Mouse (Mus musculus) liver (tissue): ENCODE data around the gene Ppfia2.

Experiments
- DNase-seq: peaks from one replicate; pipeline ENCODE4 v3.0.0-alpha.2; 2020; ENCODE audit warnings: mixed read lengths

Ppfia2 gene

DNA sequence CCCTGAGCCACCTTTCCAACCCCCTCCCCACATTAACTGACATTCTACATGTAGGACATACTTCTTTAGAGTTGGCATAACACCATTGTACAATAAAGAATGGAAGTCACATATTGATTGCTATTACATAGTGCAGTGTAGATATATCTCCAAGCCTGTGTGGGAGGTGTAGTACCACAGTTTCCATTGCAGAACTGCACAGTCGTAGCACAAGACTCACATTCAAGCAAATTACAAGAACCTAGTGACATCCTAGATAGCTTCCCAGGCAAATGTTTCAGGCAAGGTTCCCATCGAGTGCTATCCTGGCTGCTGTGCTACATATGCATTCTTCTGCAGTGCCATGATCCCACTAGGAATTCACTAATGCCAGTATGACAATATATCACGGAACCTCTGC is 200.0 kb downstream of the Ppfia2 start:
- no peak for DNase-seq

DNA sequence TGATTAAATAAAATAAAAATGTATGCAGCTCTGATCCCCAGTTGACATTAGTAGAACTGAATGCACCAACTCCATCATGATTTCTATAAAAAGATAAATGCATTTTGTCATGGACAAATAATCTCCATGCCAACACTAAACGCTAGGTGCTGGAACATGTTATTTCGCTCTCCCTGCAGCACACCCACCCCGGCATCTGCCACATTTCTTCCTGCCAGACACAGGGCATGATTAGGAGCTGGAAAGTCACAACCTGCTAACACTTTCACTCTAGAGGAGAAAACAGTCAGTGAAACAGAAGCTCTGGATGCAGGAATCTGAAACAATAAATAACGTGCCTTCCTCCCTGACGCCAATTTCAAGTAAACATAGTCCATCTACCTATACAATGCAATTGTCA is 211.3 kb downstream of the Ppfia2 start:
- DNase-seq, result no peak

DNA sequence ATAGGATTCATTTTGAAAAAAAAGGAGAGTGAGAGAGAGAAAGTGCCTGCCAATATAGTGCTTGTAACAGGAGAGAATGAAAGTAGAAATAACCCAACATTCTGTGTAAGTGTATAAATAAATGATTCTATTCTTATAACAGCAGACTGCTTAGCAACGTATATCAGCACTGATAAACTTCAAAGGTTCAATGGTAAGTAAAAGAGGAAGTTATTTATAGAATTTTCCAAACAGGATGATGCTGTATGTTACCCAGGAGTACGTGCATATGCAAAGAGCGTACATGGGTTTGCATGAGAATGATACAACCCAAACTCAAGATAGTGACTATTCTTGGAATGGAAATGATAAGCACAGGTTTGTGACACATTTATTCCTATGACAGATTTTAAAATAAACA is 215.4 kb downstream of the Ppfia2 start:
- DNase-seq, result no peak

DNA sequence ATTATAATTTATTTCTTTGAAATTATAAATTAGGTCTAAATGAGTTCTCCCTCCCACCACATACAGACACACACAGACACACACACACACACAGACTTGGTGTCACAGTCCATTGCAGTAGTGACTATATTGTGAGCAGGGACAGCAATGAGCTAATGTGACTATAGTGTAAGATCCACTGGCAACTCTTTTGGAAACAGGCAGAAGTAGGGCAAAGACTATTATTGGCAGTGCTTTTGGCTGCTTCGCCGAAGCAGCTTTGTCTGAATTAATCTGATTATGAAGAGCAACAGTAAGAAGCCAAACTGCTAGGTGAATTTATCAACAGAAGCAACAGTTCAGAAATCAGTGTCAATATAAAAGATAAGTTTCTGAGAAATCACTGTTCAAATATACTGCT is 249.8 kb downstream of the Ppfia2 start:
- no peak for DNase-seq

DNA sequence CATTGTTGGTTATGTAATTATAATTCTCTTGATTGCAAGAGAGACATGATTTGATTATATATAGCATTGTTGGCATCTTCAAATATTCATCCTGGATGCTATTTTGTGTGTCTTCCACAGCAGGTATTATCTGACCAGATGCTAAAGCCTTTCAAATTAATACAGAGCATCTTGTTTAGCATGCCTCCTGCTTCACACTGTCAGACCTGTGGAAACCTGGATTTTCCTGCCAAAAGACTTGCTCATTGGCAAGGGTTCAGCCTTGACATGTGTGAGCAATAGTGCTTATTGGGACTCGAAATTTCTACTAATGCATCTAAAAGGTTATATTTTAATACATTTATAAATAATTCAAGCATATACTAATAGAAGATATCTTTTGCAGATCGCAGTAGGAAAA is 262.1 kb downstream of the Ppfia2 start:
- DNase-seq, result no peak

DNA sequence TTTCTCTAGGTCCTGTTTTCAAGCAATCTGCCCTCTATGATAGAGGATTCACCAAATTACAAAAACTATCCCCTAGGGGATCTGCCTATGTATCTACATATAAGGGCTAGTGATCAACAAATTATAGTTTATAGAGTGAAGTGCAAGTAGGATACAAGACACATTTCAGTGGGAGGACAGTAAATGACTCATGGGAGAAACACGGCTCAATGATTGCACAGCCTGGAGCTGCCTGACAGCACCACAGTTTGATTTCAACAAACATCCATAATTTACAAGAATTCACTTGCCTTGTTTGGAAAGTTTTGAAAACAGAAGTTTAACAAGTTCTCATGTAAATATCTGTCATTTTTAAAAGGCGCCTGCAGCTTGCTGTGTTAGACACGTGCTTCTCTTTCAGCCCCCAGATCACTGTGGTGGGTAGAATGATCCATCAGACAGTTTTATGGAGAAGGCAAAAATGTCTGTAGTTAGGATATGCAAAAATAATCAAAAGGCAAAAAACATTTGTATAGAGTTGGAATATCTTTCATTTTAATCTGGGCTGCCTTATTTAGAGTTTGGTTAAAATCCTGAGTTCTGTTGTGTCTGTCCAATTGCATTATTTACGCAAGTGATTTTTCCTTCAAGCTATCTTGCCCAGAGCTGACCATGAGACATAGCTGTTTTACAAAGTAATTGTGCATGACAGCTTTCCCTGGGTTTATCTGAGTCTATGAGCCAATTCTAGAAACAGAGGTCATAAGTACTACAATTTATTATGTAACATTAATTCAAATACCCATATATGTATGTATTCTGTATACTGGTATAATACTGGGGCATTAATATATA is 266.3 kb downstream of the Ppfia2 start:
- no peak for DNase-seq

DNA sequence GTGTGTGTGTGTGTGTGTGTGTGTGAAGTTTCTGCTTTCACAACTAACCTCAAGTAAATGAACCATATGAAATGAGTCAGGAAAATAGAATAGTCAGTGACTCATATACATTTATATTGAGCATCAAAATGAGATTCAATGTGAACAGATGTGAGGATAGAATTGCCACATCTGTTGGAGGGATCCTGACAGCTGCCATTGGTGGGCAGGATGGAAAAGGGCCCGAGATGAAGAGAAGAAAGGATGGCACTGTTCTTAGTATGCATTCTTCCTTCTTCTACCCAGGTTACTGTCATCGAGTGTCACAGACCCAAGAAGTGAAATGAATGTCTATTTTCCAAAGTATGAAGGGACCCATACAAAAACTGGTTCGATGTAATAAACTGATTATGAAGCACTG is 268.1 kb downstream of the Ppfia2 start:
- DNase-seq, result no peak

DNA sequence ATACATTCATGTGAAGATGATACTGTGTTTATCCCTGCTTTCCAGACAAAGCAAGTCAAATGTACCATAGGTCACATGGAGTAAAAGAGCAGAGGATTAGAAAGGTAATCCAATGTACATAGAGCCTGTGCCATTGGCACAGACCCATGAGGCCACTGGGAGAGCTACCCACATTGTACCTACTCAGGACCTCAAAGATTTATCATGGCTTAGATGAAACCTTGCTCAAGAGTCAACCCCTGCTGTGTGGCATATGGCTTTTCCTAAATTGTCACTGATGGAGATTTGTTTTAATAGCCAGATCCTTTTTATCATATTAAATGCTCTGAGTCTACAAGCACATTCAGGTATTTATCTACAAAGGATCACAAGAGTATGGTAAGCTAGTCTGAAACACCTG is 274.8 kb downstream of the Ppfia2 start:
- no peak for DNase-seq

DNA sequence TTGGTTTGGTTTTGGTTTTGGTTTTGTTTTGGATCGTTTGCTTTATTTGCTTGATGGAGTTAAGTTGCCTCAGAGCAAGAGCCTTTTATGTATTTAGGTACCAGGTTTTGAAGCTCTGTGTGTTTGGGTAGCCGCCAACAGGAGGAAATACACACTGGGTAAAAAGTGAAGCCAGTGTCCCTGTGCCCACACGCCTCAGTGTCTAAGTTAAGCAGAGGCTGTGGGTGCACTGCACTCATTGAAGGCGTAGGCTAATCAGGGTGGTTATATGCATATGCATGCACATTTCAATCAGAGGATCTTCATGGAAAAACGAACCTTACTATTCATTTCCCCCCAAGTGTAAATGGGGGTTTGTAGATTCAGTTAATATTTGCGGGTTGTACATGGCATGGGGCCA is 290.9 kb downstream of the Ppfia2 start:
- DNase-seq, result no peak

DNA sequence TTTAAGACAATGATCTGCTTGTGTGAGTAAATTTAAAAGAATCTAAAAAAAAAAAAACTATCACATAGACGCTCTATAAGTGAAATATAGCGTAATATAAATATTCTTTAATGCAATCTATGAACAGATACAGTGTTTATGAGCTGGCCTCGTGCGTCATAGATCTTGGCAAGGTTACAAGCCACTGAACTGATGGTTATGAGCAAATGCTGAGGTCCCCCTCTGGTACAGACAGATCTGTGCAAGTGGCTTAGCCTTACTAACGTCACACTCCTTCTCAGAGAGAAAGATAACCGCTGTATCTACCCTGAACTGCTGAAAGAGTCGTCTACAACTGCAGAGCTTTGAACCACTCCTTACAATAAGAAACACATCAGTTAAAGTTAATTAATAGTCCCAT is 293.6 kb downstream of the Ppfia2 start:
- no peak for DNase-seq

DNA sequence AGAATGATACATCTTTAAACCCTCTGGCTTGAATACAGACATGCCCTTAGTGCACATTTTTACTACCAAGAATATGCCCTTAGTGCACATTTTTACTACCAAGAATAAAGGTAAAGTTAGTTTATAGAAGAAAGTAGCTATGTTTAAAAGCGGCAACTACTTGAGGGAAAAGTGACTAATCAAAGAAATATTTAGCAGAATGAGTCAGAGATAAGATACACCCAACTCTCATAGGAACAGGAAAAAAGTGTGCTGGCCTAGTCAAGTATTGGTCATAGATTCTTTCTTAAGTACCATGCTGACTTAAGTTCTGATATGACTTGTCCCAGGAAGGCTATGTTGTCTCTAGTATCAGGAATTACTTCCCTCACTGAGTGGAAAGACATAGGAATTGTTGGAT is 305.4 kb downstream of the Ppfia2 start:
- DNase-seq, result no peak

DNA sequence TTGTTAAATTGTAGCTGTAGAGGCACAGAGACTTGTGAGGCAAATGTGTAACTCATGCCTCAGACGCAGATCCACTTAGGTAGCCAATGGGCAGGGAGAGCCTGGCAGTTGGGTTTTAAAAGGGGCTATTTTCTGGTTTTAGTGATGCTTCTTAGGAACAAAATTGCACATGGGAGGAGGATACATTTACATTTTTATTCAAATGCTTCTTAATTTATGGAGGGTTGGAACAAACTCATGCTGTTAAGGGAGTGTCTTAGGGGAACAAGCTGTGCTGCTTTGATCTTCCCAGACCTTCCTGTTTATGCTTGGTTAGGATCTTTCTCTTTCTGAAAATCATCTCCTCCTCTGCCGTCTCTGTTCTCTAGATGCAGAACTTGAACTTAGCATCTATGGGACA is 345.3 kb downstream of the Ppfia2 start:
- no peak for DNase-seq

DNA sequence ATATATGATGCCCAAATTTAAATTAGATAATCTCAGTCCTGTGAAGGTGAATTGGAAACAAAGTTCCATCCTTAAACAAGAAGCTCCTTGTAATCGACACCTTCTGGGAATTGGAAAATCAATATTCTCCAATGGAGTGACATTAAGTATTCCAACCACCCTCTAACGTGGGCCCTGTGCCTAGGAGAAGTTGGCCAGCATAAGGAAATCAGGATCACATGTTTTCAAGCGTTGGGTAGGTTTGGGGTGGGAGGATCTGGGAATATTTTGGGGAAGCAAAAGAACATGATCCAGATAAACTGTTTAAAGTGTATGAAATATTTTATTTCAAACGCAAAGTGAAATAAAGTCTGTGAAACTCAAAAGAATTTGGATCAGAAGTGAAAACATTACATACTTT is 348.2 kb downstream of the Ppfia2 start:
- DNase-seq, result no peak

DNA sequence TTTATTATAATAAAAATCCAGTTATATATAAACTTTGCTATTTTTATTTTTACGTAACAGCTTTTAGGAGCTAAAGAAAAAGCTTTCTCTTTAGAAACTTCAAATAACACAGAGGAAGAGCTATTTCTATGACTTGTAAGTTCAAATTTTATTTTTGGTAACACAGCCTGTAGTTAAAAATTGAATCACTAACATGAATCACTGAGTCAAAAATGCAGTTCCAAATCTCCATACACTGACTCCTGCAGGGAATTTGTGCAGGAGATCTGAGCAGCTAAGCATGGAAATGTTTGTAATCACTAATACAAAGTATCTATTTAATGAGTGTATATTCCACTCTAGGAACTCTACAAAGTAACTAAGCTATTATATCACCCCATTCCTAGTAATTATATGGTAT is 354.1 kb downstream of the Ppfia2 start:
- no peak for DNase-seq

DNA sequence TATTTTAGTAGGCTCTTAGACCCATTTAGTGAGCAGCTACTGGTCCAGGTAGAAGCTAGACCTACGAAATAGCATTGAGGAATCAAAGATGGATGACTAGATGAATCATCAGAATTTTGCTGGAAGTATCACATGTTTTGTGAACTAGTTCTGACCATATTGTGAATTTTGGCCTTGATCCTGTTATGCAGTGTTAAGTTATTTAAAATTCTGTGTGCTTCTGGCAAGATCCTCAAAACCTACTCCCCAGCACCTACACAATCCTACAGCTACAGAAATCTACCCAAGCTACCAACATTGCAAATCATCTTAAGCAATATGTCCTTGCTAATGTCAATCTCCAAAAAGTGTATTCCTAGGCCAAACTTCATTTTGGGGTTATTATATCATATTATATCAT is 368.3 kb downstream of the Ppfia2 start:
- no peak for DNase-seq

DNA sequence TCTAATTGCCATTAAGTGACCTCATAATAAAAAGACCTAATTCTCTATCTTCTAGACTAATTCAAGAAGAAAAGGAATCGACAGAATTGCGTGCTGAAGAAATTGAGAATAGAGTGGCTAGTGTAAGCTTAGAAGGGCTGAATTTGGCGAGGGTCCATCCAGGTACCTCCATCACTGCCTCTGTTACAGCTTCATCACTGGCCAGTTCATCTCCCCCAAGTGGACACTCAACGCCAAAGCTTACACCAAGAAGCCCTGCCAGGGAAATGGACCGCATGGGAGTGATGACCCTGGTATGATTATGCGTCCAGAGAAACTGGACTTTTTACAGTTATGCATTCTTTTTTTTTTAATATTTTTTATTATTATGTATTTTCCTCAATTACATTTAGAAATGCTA is 388.0 kb downstream of the Ppfia2 start:
- no peak for DNase-seq

DNA sequence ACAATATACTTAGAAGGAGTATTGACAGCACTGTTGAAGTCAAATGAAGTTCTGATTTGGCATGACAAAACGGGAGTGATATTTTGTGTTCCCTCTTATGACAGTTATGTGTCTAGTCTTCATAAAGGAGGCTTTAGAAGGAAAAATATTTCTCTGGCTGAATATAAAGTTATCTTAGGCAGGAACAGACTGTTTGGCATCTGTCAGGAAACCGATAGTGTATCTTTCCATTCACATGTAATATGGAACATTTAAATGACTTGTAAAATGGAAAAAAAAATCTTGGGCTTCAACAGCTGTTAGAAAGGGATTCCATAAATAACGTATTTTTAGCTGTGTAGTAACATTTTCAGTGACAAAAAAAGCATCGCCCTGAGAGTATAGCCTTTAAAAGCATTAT is 400.1 kb downstream of the Ppfia2 start:
- DNase-seq, result no peak

DNA sequence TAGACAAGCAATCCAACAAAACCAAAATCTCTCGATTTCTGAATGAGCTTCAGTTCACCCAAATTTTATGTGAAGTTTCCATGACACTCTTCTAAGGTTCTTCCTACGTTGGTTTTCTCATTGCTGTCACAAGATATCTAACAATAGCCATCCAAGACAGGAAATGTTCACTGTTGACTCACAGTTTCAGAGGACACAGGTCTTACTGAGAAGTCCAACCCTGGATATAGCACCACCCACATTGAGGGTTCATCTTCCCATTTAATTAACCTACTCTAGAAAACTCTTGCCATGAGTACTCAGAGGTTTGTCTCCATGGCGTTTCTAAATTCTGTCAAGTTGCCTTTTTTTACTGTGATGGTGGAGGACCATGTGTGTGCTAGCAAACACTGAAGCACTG is 401.7 kb downstream of the Ppfia2 start:
- no peak for DNase-seq

DNA sequence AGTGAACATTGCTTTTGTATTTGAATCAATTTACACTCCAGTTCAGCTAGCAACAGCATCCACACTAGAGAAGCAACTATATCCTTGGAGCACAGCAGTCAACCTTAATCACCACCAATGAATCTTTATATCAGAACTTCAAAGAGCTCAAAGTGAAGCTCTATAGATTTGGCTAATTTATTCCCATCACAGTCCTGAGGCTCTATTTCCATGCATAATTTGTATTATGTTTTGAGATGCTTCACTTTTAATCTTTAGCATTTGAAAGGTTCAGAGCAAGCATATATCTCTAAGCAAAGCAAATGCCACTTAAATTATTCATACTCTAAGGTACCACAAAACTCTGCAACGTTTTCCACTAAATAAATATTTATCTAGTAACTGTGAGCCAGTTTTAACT is 402.6 kb downstream of the Ppfia2 start:
- no peak for DNase-seq

DNA sequence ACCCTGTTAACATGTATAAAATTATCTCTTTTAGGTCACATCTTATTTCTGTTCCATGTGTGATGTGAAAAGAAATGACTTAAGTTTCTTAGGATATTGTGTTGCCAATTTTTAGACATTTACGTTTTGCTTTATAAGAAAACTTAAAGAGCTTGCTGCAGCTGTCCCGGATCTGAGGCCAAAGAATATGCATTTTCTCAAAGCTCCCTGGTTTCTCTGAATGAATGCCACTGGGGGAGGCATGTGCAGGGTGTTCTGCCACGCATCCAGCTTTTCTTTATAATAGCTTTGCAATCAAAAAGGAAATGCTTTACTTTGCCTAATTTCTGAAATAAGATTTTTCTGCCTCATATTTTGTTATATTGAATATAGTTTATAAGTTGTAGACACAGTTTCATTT is 411.2 kb downstream of the Ppfia2 start:
- DNase-seq, result no peak

DNA sequence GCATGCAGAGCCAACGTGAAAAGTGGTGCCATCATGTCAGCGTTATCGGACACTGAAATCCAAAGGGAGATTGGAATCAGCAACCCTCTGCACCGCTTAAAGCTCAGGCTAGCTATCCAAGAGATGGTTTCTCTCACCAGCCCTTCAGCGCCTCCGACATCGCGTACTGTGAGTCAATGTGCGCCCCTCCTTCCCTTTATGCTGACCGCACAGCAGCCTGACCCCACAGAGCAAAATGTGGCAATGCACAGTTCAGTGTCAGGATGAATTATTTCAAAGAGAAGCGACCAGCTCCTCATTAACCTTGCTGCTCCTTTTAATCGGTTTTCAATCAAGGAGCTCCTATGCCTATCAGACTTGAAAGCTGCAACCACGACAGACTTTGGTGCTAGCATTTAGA is 426.2 kb downstream of the Ppfia2 start:
- DNase-seq, result no peak

DNA sequence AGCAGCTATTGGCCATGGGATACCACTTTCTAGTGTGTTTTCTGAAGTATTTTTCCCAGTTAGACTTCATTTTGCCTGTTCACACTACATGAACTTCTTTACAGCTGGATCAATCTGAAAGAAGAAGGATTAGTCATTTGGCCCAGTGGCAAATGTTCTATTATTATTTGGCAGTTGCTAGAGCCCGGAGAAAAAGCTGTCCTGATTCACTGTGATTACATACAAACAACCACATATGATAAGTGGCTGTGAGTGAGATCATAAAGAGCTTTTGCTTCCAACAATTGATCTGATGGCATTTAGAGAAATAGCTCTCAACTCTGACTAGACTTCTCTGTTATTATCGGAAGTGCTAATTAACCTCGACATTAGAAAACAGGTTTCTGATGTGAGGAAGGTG is 440.0 kb downstream of the Ppfia2 start:
- no peak for DNase-seq

DNA sequence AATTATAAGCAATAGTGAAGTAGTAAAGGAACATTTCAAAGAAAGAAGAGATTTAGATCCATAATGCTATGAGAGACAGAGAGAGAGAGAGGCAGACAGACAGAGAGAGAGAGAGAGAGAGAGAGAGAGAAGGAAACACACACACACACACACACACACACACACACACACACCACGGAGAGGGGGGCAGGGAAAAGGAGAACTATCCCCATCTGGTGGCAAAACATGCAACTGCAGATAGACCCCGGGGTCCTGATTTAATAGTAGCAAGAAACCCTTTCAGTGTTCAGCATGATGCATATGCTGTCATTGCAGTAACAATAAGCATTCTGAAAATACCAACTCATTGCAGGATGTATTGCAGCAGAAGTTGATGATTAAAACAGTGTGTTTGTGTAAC is 442.9 kb downstream of the Ppfia2 start:
- no peak for DNase-seq

DNA sequence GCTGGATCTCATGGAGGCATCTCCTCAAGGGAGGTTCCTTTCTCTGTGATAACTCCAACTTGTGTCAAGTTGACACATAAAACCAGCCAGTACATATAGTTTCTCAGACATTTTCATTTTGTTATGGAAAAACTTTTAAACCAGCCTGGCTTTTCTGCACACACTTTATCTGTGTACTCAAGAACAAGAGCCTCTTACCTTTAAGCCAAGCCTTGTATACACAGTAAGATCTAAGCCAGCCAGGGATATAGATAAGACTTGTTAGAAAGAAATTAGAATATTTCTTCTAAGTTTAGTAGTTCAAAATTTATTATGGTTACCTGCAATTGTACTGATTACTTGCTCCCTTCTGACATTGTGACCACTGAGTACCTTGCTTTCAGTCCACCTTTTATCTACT is 444.1 kb downstream of the Ppfia2 start:
- DNase-seq, result no peak

DNA sequence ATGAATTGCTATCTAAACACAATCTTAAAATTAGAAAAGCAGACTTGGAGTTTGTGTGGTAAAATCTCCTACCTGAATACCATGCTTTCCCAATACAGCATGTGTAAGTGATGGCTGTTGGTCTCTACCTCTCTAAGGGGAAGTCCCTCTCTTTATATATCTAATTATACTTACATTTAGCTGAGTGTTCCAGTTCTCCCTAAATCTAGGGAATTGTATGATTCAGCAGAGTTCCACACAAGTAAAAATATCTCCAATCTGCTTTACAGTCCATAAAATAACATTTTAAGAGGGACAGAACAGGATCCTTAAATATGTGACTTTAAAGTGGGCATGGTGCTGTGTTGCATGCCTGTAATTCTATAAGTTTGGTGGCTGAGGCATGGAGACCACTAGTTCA is 444.7 kb downstream of the Ppfia2 start:
- DNase-seq, result no peak

DNA sequence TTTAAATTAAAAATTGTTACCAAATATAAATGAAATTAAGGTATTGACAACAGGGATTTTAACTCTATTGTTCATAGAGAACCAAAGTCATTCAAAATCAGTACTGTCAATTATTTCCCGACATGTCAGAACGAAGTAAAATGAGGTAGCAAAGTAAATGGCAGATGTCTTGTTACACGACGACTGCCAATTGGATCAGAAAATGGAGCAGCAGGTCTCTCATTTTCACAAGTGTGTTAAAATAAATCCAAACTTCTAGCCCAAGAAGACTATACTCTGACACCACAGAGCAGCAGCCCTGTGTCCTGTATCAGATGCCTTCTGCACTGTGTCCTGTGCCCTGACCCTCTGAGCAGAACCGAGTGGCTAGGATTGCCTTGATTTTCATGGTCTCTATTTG is 454.2 kb downstream of the Ppfia2 start:
- DNase-seq, result no peak
